Comparison of ENCODE assay signal across 8 mouse cellular contexts in genomic region chr11:100938112-100938511, GRCm38 (mm10). TPM values are rescaled to one million over a fixed set of nuclear protein-coding genes. Genes with fewer than 3 reads are reported as not detected.
A peak's percentile ranks its signal among the peaks of the same experiment; 100 is the strongest.
DNase-seq lines count a peak whose midpoint lies in the region; ATAC-seq and TF ChIP-seq lines count a peak whose summit lies in the region.

No protein-coding gene starts in this region.

- in situ Hi-C loops in CH12.LX (cut with MboI; ENCODE audit: low pct_ligation_motif_present, low pct_unique_long_range_greater_than_20kb, low sequenced_read_pairs): no loop called here

- DNase-seq in CD4-positive, CD25-positive, alpha-beta regulatory T cell, adult 2 months (ENCODE audit: low read depth, low spot score): peak; percentile 44
- DNase-seq in CH12.LX (ENCODE audit: extremely low read depth): peak; percentile 43
- DNase-seq in lung, postnatal 10 days: peak; percentile 69
- DNase-seq in right cerebral cortex, postnatal 25 days: no peak

- H3K36me3 ChIP-seq in CH12.LX (replicated peaks in 1 of 2; ENCODE audit: control insufficient read depth in 1 of 2, insufficient read depth in 1 of 2, low read length in 1 of 2): peaks cover 0 to 22% of the 10 kb centered on the region in 2 experiments
- H3K36me3 ChIP-seq in forebrain, embryonic 16.5 days (ENCODE audit: control insufficient read depth, insufficient read depth): no peaks in the 10 kb centered on the region
- H3K36me3 ChIP-seq in intestine, embryonic 16.5 days (ENCODE audit: control insufficient read depth, insufficient read depth, low read length): no peaks in the 10 kb centered on the region
- H3K36me3 ChIP-seq in stomach, embryonic 16.5 days (ENCODE audit: control insufficient read depth, insufficient read depth, low read length): no peaks in the 10 kb centered on the region

- H3K4me1 ChIP-seq in CH12.LX (ENCODE audit: control insufficient read depth in 1 of 2, insufficient read depth in 2 of 2): peaks cover 15 to 58% of the 10 kb centered on the region in 2 experiments
- H3K4me1 ChIP-seq in forebrain, embryonic 16.5 days (replicated peaks; ENCODE audit: control insufficient read depth, insufficient read depth, low read length): peaks cover 8% of the 10 kb centered on the region
- peaks cover 16% of the 10 kb centered on the region for H3K4me1 ChIP-seq in intestine, embryonic 16.5 days (ENCODE audit: control insufficient read depth, insufficient read depth, low read length)
- H3K4me1 ChIP-seq in stomach, embryonic 16.5 days (ENCODE audit: control insufficient read depth, insufficient read depth, low read length): peaks cover 16% of the 10 kb centered on the region

- 16% methylated on average over 5 of the region's 5 CpGs for WGBS in forebrain, embryonic 16.5 days
- 18% methylated on average over 5 of the region's 5 CpGs for WGBS in intestine, embryonic 16.5 days
- 12% methylated on average over 5 of the region's 5 CpGs for WGBS in stomach, embryonic 16.5 days

- dilution Hi-C loops in CH12.LX (cut with MboI; ENCODE audit: extremely low pct_ligation_motif_present, extremely low pct_unique_long_range_greater_than_20kb, low sequenced_read_pairs): no loop called here

- H3K4me3 ChIP-seq in CH12.LX (replicated peaks in 1 of 3; ENCODE audit: low read depth in 2 of 3, low read length in 2 of 3, poor library complexity in 1 of 3): peak overlapping the region; percentile 63 to 98 (median 86)
- no peak overlapping the region; the same call in 1 of the 2 replicates for H3K4me3 ChIP-seq in forebrain, embryonic 16.5 days (replicated peaks; ENCODE audit: low read length)
- H3K4me3 ChIP-seq in intestine, embryonic 16.5 days (ENCODE audit: low read length): peak overlapping the region; percentile 67
- H3K4me3 ChIP-seq in stomach, embryonic 16.5 days (replicated peaks; ENCODE audit: low read length): peak overlapping the region; percentile 93

- TF ChIP-seq POLR2A in CH12.LX (IDR thresholded peaks at IDR 0.05; ENCODE audit: low read depth, low read length): no peak

- TF ChIP-seq EP300 in CH12.LX (IDR thresholded peaks at IDR 0.05; ENCODE audit: low read length): no peak

- H3K4me2 ChIP-seq in CH12.LX (ENCODE audit: insufficient read depth, low read depth, poor library complexity, severe bottlenecking): peak overlapping the region; percentile 99
- H3K4me2 ChIP-seq in forebrain, embryonic 16.5 days (ENCODE audit: low read length): peak overlapping the region; percentile 39
- peak overlapping the region; percentile 65 for H3K4me2 ChIP-seq in intestine, embryonic 16.5 days (ENCODE audit: low read depth, low read length)
- H3K4me2 ChIP-seq in stomach, embryonic 16.5 days (ENCODE audit: low read depth, low read length): peak overlapping the region; percentile 67

- TF ChIP-seq RAD21 in CH12.LX (IDR thresholded peaks at IDR 0.05; ENCODE audit: low read depth, low read length): no peak

- H3K27ac ChIP-seq in CH12.LX (ENCODE audit: insufficient read depth, low read depth): no peak overlapping the region
- no peak overlapping the region for H3K27ac ChIP-seq in forebrain, embryonic 16.5 days (ENCODE audit: low read length)
- no peak overlapping the region for H3K27ac ChIP-seq in intestine, embryonic 16.5 days (ENCODE audit: low read length)
- H3K27ac ChIP-seq in stomach, embryonic 16.5 days (ENCODE audit: low read length): no peak overlapping the region

- H3K9me3 ChIP-seq in CH12.LX (replicated peaks; ENCODE audit: low read length): no peaks in the 10 kb centered on the region
- H3K9me3 ChIP-seq in forebrain, embryonic 16.5 days (ENCODE audit: control insufficient read depth, low read length): no peaks in the 10 kb centered on the region
- H3K9me3 ChIP-seq in intestine, embryonic 16.5 days (ENCODE audit: control insufficient read depth, low read length): no peaks in the 10 kb centered on the region
- H3K9me3 ChIP-seq in stomach, embryonic 16.5 days (replicated peaks; ENCODE audit: control insufficient read depth, low read length): no peaks in the 10 kb centered on the region

- ATAC-seq in CD4-positive, CD25-positive, alpha-beta regulatory T cell, adult 4 months: no peak
- no peak for ATAC-seq in forebrain, embryonic 16.5 days
- ATAC-seq in intestine, embryonic 16.5 days: no peak
- ATAC-seq in stomach, embryonic 16.5 days (ENCODE audit: insufficient read depth, low FRiP score): no peak

- peaks cover 46% of the 10 kb centered on the region for H3K79me2 ChIP-seq in CH12.LX (replicated peaks; ENCODE audit: control insufficient read depth, extremely low read depth, insufficient read depth, poor library complexity, severe bottlenecking)

- no peak for TF ChIP-seq CTCF in CH12.LX (conservative IDR thresholded peaks at IDR 0.05 in 1 of 2, IDR thresholded peaks at IDR 0.05 in 1 of 2; ENCODE audit: low read depth in 2 of 2, low read length in 2 of 2)

- H3K9ac ChIP-seq in CH12.LX (ENCODE audit: insufficient read depth, low read depth): peak overlapping the region; percentile 92
- no peak overlapping the region for H3K9ac ChIP-seq in forebrain, embryonic 16.5 days (replicated peaks; ENCODE audit: low read depth, low read length)
- H3K9ac ChIP-seq in intestine, embryonic 16.5 days (ENCODE audit: low read depth, low read length): peak overlapping the region; percentile 80
- H3K9ac ChIP-seq in stomach, embryonic 16.5 days (ENCODE audit: low read length): peak overlapping the region; percentile 23; the same call in 1 of the 2 replicates

- no peaks in the 10 kb centered on the region for H3K27me3 ChIP-seq in CH12.LX (replicated peaks)
- no peaks in the 10 kb centered on the region for H3K27me3 ChIP-seq in forebrain, embryonic 16.5 days (replicated peaks; ENCODE audit: control insufficient read depth, insufficient read depth, low read length)
- no peaks in the 10 kb centered on the region for H3K27me3 ChIP-seq in intestine, embryonic 16.5 days (replicated peaks; ENCODE audit: control insufficient read depth, insufficient read depth, low read length)
- H3K27me3 ChIP-seq in stomach, embryonic 16.5 days (ENCODE audit: control insufficient read depth, insufficient read depth, low read length): no peaks in the 10 kb centered on the region

TF ChIP-seq in CH12.LX, 34 proteins besides CTCF, POLR2A, EP300 and RAD21:
- no peak for TF ChIP-seq USF1 (IDR thresholded peaks at IDR 0.05; ENCODE audit: low read depth, low read length)
- no peak for TF ChIP-seq ZC3H11A (IDR thresholded peaks at IDR 0.05; ENCODE audit: low read depth, low read length)
- TF ChIP-seq POLR2AphosphoS2 (IDR thresholded peaks at IDR 0.05; ENCODE audit: low read depth, low read length): no peak
- TF ChIP-seq CHD1 (IDR thresholded peaks at IDR 0.05; ENCODE audit: low read depth, low read length): no peak; the same call in 1 of the 2 replicates
- TF ChIP-seq ZMIZ1 (IDR thresholded peaks at IDR 0.05; ENCODE audit: low read depth, low read length): no peak
- no peak for TF ChIP-seq JUN (IDR thresholded peaks at IDR 0.05; ENCODE audit: insufficient read depth, low read depth, low read length)
- TF ChIP-seq MXI1 (IDR thresholded peaks at IDR 0.05; ENCODE audit: low read depth, low read length): peak; percentile 9; the same call in 1 of the 2 replicates
- no peak for TF ChIP-seq BHLHE40 (IDR thresholded peaks at IDR 0.05; ENCODE audit: low read depth, low read length)
- TF ChIP-seq PAX5 (IDR thresholded peaks at IDR 0.05; ENCODE audit: low read length): no peak
- no peak for TF ChIP-seq RCOR1 (conservative IDR thresholded peaks at IDR 0.05; ENCODE audit: low read depth, low read length)
- no peak for TF ChIP-seq HCFC1 (IDR thresholded peaks at IDR 0.05; ENCODE audit: low read depth, low read length)
- TF ChIP-seq SIN3A (IDR thresholded peaks at IDR 0.05; ENCODE audit: low read length): 0 out of 2 replicates have a peak, but pooled peaks have one; percentile 42
- no peak for TF ChIP-seq UBTF (IDR thresholded peaks at IDR 0.05; ENCODE audit: low read depth, low read length)
- 0 out of 2 replicates have a peak, but pooled peaks have one; percentile 7 for TF ChIP-seq IRF4 (IDR thresholded peaks at IDR 0.05; ENCODE audit: low read depth, low read length)

RNA-seq across cellular contexts. Expression of gene Stat3, which starts 1.2 kb away (rescaled TPM):
- 100 to 1,000 TPM; 105 to 122 TPM for polyA plus RNA-seq in CD4-positive, CD25-positive, alpha-beta regulatory T cell, adult 4 months (2017; shearing (Covaris generic))
- total RNA-seq in CH12.LX (2012; rRNA removed) (51.1 and 52.1 TPM in 2 replicates), CH12.LX (2014; rRNA removed) (35.9 TPM in 2 replicates)
- 66.7 and 69.2 TPM in 2 replicates for polyA plus RNA-seq in CH12.LX (2012; ENCODE audit: insufficient read length, low read depth)
- 30.6 and 31.5 TPM in 2 replicates for polyA plus RNA-seq in forebrain, embryonic 16.5 days (2015; fragmentation: Nextera tagmentation; extraction: Ambion mirVana)
- 48.9 and 53.2 TPM in 2 replicates for polyA plus RNA-seq in intestine, embryonic 16.5 days (2015; fragmentation: Nextera tagmentation; extraction: Ambion mirVana)
- polyA plus RNA-seq in stomach, embryonic 16.5 days (2015; fragmentation: Nextera tagmentation; extraction: Ambion mirVana): 47.2 and 56.1 TPM in 2 replicates

RNA-seq across cellular contexts. Expression of gene Cavin1, which starts 32.6 kb away (rescaled TPM):
- polyA plus RNA-seq in CD4-positive, CD25-positive, alpha-beta regulatory T cell, adult 4 months (2017; shearing (Covaris generic)): 1 to 10 TPM; 1.8 to 3.1 TPM
- 0.08 and 0.21 TPM in 2 replicates for total RNA-seq in CH12.LX (2012; rRNA removed)
- total RNA-seq in CH12.LX (2014; rRNA removed): 0.05 TPM in 2 replicates
- 0.13 and 0.25 TPM in 2 replicates for polyA plus RNA-seq in CH12.LX (2012; ENCODE audit: insufficient read length, low read depth)
- polyA plus RNA-seq in forebrain, embryonic 16.5 days (2015; fragmentation: Nextera tagmentation; extraction: Ambion mirVana): 33.6 and 45.4 TPM in 2 replicates
- polyA plus RNA-seq in intestine, embryonic 16.5 days (2015; fragmentation: Nextera tagmentation; extraction: Ambion mirVana): 214 and 221 TPM in 2 replicates
- 381 and 403 TPM in 2 replicates for polyA plus RNA-seq in stomach, embryonic 16.5 days (2015; fragmentation: Nextera tagmentation; extraction: Ambion mirVana)

Comparison
In these comparisons a context has a peak if more than half of its experiments do, and no peak if none do; other contexts are left out.
1. H3K4me2 ChIP-seq: peak in every context shown above with its lines; median percentile 99 in CH12.LX; 67 in stomach, embryonic 16.5 days; 65 in intestine, embryonic 16.5 days; 39 in forebrain, embryonic 16.5 days.